Mouse (Mus musculus) CD8-positive naive resting alpha-beta T cell, adult 57 days (primary cell): ENCODE measurements around the gene Defb42. TPM values are rescaled to one million over a fixed set of nuclear protein-coding genes. Genes with fewer than 3 reads are reported as not detected.

ENCODE experiments used
- total RNA-seq: library from RNA; stranded (reverse); gene quantifications from one replicate; pipeline ENCODE4 v1.2.4, GENCODE M21; 2023

The Defb42 gene
- not detected for total RNA-seq

GRCm38 (mm10) chr14:63046691-63047090 lies at the start of gene Defb42:
Gene Defb42, plus strand, starts transcription at chr14:63046991.

DNA sequence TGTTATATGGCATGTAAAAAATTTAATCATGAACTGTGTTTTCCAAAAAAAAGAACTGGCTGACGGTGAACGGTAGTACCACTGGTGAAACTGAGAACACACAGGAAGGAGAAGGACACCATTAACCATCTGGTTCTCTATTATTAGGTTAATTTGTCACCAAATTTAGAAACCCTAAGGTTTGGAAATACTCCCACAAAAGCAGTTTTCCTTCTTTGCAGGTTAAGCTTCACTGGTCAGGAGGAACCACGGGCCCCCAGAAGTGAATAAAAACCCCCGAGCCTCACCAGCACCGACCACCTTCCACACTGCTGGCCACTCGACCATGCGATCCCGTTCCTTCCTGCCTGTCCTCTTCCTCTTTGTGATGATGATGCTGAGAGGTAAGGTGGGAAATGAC lies 49.0 kb upstream of the Defb42 start, which contains the start of gene Defb47:
Defb47 (plus strand) TSS at position 301 of the 400 bp plus-strand sequence.

GRCm38 (mm10) chr14:63011471-63011870 lies 35.3 kb upstream of the Defb42 start, which contains the start of gene Defb43:
Gene Defb43, plus strand, starts transcription at chr14:63011771.

GRCm38 (mm10) chr14:63049910-63050370 lies 3.1 kb downstream of the Defb42 start, which contains the start of gene Defb30:
Gene Defb30, minus strand, starts transcription at chr14:63049960.

Other genes with a start within 250 kb of the Defb42 start
- gene Wdfy2, start 209.3 kb upstream of the Defb42 start, total RNA-seq: 9.6 TPM
- gene Defb48, start 62.5 kb upstream of the Defb42 start, total RNA-seq: not detected
- not detected for gene Defb47, start 48.9 kb upstream of the Defb42 start, total RNA-seq
- gene Defb43, start 35.2 kb upstream of the Defb42 start, total RNA-seq: not detected
- gene Defb30, start 3.0 kb downstream of the Defb42 start, total RNA-seq: not detected